ENCODE assay signal across 8 mouse cellular contexts in the genomic region with DNA sequence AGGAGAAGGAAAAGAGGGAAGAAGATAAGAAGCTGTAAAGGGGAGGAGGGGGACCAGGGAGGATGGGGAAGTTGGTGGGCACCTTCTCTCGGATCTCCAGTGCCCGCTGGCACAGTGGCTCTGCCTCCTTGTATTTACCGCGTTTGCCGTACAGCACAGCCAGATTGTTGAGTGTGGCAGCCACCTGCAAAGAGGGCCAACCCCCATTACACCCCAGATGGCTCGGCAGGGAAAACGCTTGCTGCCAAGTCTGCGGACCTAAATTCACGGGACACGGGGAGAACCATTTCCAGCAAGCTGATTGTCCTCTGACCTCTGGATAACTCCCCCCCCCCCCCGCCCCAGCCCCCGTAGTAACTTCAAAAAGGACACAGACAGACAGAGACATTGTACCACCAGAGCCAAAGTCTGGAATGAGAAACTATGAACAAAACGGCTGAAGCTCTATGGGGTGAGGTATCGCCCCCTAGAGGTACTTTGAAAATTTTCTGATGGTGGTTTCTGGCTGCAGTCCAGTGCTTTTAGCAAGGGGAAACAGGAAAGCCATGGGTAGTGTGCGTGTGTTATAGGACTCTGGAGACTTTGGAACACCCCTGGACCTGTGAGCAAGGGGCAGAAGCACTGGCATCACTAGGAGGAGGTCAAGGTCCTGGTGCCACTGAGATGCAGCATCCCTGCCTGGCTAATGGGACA. TPM values are rescaled to one million over a fixed set of nuclear protein-coding genes. Genes with fewer than 3 reads are reported as not detected.
DNase-seq lines count a peak whose midpoint lies in the region; ATAC-seq lines count a peak whose summit lies in the region.

No protein-coding gene starts in this region.

- H3K4me1 ChIP-seq in stomach, embryonic 16.5 days (ENCODE audit: control insufficient read depth, insufficient read depth, low read length), result 0 out of 2 replicates have a peak, but pooled peaks cover 3% of the 10 kb centered on the region

- no peak overlapping the region for H3K4me3 ChIP-seq in stomach, embryonic 16.5 days (replicated peaks; ENCODE audit: low read length)

- ATAC-seq in megakaryocyte progenitor cell, adult 5-6 weeks (replicated peaks; ENCODE audit: poor library complexity), result peak; percentile 76
- peak; percentile 37; the same call in 1 of the 2 replicates for ATAC-seq in stomach, embryonic 16.5 days (ENCODE audit: insufficient read depth, low FRiP score)

- no peaks in the 10 kb centered on the region for H3K27me3 ChIP-seq in stomach, embryonic 16.5 days (ENCODE audit: control insufficient read depth, insufficient read depth, low read length)

- intact Hi-C loops in left cerebral cortex, postnatal 14 days (cut with DNase I), result loop anchor here (5.0 kb wide), 1 partner anchor 110 kb away; no protein-coding TSS in a partner anchor

- peak overlapping the region; percentile 43 for H3K9ac ChIP-seq in stomach, embryonic 16.5 days (ENCODE audit: low read length)

- peaks cover 14% of the 10 kb centered on the region; the same call in 1 of the 2 replicates for H3K36me3 ChIP-seq in stomach, embryonic 16.5 days (ENCODE audit: control insufficient read depth, insufficient read depth, low read length)

- peak overlapping the region; percentile 38; the same call in 1 of the 2 replicates for H3K4me2 ChIP-seq in stomach, embryonic 16.5 days (ENCODE audit: low read depth, low read length)

- 20% methylated on average over 15 of the region's 15 CpGs for WGBS in stomach, embryonic 16.5 days

- H3K9me3 ChIP-seq in stomach, embryonic 16.5 days (replicated peaks; ENCODE audit: control insufficient read depth, low read length), result no peaks in the 10 kb centered on the region

- H3K27ac ChIP-seq in stomach, embryonic 16.5 days (ENCODE audit: low read length), result no peak overlapping the region

- peak; percentile 73 for DNase-seq in testis, postnatal 10 days (ENCODE audit: low spot score)
- DNase-seq in testis, postnatal 14 days (ENCODE audit: low spot score), result no peak
- peak; percentile 81 for DNase-seq in cerebellum, adult 8-10 months
- DNase-seq in gastrocnemius, postnatal 10 days, result peak; percentile 70
- peak; percentile 72 for DNase-seq in induced T-regulatory cell, adult 2 months (ENCODE audit: low read depth)
- peak; percentile 79 to 89 for DNase-seq in left cerebral cortex, postnatal 14 days (ENCODE audit: low spot score in 2 of 2)

RNA-seq across cellular contexts. Expression of a gene that starts 7.7 kb away (rescaled TPM):
- total RNA-seq in gastrocnemius, postnatal 10 days (2021), result 10 to 100 TPM; 12.6 to 19.3 TPM
- 10 to 100 TPM; 13.8 to 13.9 TPM for total RNA-seq in left cerebral cortex, postnatal 14 days (2021)
- total RNA-seq in megakaryocyte progenitor cell, adult 5-6 weeks (2015), result 1.4 and 2.0 TPM in 2 replicates
- 3.0 and 3.6 TPM in 2 replicates for total RNA-seq in megakaryocyte progenitor cell, adult 5-6 weeks (2017)
- polyA plus RNA-seq in stomach, embryonic 16.5 days (2015; fragmentation: Nextera tagmentation; extraction: Ambion mirVana), result 93.9 and 94.9 TPM in 2 replicates

RNA-seq across cellular contexts. Expression of a gene that starts 8.8 kb away (rescaled TPM):
- total RNA-seq in gastrocnemius, postnatal 10 days (2021), result 10 to 100 TPM; 18.7 to 19.5 TPM
- 10 to 100 TPM; 15.8 to 16.5 TPM for total RNA-seq in left cerebral cortex, postnatal 14 days (2021)
- total RNA-seq in megakaryocyte progenitor cell, adult 5-6 weeks (2015), result 1.9 and 2.9 TPM in 2 replicates
- total RNA-seq in megakaryocyte progenitor cell, adult 5-6 weeks (2017), result 7.5 and 9.5 TPM in 2 replicates
- polyA plus RNA-seq in stomach, embryonic 16.5 days (2015; fragmentation: Nextera tagmentation; extraction: Ambion mirVana), result 41.4 and 46.7 TPM in 2 replicates

RNA-seq across cellular contexts. Expression of a gene that starts 9.1 kb away (rescaled TPM):
- 100 to 1,000 TPM; 101 to 117 TPM for total RNA-seq in gastrocnemius, postnatal 10 days (2021)
- total RNA-seq in left cerebral cortex, postnatal 14 days (2021), result 10 to 100 TPM; 45.6 to 54.2 TPM
- 80.1 and 101 TPM in 2 replicates for total RNA-seq in megakaryocyte progenitor cell, adult 5-6 weeks (2015)
- total RNA-seq in megakaryocyte progenitor cell, adult 5-6 weeks (2017), result 75.5 and 84.7 TPM in 2 replicates
- polyA plus RNA-seq in stomach, embryonic 16.5 days (2015; fragmentation: Nextera tagmentation; extraction: Ambion mirVana), result 94.1 and 99.9 TPM in 2 replicates

RNA-seq across cellular contexts. Expression of a gene that starts 13.2 kb away (rescaled TPM):
- 10 to 100 TPM; 39.8 to 50.5 TPM for total RNA-seq in gastrocnemius, postnatal 10 days (2021)
- total RNA-seq in left cerebral cortex, postnatal 14 days (2021), result 10 to 100 TPM; 30.2 to 33.4 TPM
- 7.3 and 7.6 TPM in 2 replicates for total RNA-seq in megakaryocyte progenitor cell, adult 5-6 weeks (2015)
- total RNA-seq in megakaryocyte progenitor cell, adult 5-6 weeks (2017), result 9.1 and 14.3 TPM in 2 replicates
- polyA plus RNA-seq in stomach, embryonic 16.5 days (2015; fragmentation: Nextera tagmentation; extraction: Ambion mirVana), result 51.2 and 54.8 TPM in 2 replicates

RNA-seq across cellular contexts. Expression of a gene that starts 37.2 kb away (rescaled TPM):
- total RNA-seq in gastrocnemius, postnatal 10 days (2021), result 10 to 100 TPM; 12.8 to 18.2 TPM
- 10 to 100 TPM; 14.1 to 15.7 TPM for total RNA-seq in left cerebral cortex, postnatal 14 days (2021)
- total RNA-seq in megakaryocyte progenitor cell, adult 5-6 weeks (2015), result 12.4 and 13.6 TPM in 2 replicates
- total RNA-seq in megakaryocyte progenitor cell, adult 5-6 weeks (2017), result 70.4 and 89.7 TPM in 2 replicates
- polyA plus RNA-seq in stomach, embryonic 16.5 days (2015; fragmentation: Nextera tagmentation; extraction: Ambion mirVana), result 49.7 and 52.4 TPM in 2 replicates
